Mouse (Mus musculus) CD4-positive, CD25-positive, alpha-beta regulatory T cell, adult 4 months (primary cell): Measurements from ENCODE around the gene Krt18. TPM values are rescaled to one million over a fixed set of nuclear protein-coding genes. Genes with fewer than 3 reads are reported as not detected.
A peak's percentile ranks its signal among the peaks of the same experiment; 100 is the strongest.
"Not testable (repeated sequence)": the region's sequence is repeated elsewhere in the genome, so short reads cannot be mapped to it uniquely, and the experiment has no call there.

Experiments used
- ATAC-seq: one replicate; pipeline ENCODE4 v1.8.0; 2017
- polyA plus RNA-seq, 2 experiments: library from polyadenylated mRNA; unstranded; fragments of 100-300 nt; shearing (Covaris generic); gene quantifications; one replicate each; pipeline ENCODE4 v1.2.1; 2017

Gene Krt18
- polyA plus RNA-seq, 2 experiments from 2014 or later = 0.44 to 0.97 TPM

DNA sequence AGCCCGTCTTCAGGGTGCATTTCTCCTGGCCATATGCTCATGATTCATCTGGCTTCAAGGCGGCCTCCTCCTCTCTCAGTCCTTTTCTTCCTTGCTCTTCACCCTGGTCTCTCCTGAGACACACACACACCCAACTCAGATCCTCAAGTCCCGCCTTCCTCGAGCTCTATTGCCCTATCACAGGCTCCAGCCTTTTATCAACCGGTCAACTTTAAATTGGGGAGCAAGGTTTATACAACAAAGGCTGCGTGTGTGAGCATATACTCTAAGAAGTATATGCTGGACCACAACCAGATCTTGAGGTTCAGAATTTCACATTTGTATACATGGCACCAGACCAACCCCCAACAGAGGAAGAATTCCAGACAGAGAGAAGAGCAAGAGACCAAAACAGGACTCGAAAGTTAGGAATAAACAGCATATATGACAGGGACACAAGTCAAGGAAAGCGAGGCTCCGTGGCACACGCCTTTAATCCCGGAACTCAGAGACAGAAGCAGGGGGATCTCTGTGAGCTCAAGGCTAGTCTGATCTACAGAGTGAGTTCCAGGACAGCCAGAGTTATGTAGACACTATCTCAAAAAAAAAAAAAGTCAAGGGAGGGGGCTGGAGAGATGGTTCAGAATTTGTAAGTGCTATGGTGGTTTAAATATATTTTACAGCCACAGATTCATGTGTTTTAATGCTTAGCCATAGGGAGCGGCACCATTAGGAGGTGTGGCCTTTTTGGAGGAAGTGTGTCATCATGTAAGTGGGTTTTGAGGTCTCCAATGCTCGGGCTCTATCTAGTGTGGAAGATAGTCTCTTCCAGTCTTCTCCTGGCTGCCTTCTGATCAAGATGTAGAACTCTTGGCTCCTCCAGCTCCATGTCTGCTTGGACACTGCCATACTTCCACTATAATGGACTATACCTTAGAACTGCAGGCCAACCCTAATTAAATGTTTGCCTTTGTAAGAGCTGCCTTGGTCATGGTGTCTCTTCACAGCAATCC, 42.8 kb downstream of the Krt18 start:
- ATAC-seq = no peak

DNA sequence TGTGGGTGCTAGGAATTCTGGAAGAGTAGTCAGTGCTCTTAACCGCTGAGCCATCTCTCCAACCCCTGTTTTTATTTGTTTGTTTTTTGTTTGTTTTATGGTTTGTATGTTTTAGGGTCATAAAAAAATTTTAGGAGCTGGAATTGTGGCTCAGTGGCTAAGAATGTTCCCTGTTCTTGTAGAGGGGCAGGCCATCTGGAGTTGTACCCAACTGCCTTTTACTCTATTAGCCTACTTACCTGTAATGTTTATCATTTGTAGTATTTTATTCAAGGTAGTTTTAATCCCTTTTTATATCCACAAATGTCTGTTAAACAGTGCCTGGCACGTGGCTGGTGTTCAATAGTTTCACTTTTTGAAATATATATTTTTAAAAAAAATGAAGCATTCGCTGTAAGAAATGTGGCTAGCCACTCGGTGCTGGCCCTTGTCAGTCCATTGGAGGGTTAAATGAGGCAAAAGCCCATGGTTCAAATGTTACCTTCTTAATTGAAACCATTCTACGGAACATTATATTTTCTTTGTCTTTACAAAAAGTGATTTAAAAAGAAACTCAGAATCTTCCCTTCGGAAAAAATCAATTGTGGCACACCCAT, 45.1 kb downstream of the Krt18 start:
- no peak for ATAC-seq

DNA sequence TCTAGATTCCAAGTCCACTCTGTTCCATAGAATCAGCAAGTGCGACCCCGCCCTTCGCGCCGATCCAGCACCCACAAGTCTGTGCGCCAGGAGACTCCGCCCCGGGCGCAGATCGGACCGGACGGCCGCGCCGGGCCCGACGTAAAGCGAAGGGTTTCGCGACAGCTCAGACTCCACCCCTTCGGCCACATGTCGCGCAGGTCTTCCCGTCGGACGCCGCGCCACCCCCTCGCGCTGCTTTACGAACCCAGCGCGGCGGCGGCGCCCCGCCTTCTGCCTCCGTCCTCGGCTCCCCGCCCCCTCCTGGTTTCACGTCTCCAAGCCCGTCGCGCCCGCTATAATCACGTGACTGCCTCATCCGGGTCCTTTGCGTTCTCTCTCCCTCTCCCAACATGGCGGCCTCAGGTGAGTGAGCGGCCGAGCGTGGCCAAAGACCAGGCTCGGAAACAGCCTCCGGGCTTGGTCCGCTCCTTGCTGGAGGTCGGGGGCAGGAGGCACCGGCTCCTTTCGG, 45.6 kb downstream of the Krt18 start, which contains the start of gene Eif4b:
TSS of gene Eif4b (plus strand) at position 215 of the 511 bp plus-strand sequence.
- peak; percentile 94 for ATAC-seq

DNA sequence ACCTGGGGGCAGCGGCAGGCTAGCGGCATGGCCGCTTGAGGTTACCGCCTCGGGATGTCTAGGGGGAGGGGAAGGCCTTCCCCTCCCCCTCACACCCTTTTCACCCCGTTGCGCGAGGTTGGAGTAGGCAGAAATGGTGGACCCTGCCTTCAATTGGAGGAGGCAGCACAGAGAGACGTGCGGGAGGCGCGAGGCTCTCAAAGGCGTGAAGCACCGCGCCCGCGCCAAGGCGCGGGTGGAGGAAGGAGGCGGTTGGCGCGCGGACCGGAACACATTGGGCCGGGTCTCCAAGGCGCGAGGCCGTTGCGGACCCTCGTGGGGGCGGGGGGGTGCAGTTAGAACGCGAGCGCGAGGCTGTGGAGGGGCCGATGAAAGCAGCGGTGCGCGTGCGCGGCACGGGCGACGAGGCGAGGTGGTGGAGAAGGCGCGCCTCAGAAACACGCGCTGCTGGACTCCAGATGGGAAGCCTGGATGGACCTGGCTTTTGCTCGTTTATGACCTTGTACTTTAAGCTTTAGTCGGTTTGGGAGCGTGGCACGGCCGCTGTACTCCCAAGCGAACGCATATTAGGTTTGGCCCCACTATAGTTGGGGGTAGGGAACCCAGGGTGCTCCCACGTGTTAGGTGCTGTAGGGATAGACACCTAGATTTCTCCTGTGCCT, 46.2 kb downstream of the Krt18 start:
- peak; percentile 30 for ATAC-seq

DNA sequence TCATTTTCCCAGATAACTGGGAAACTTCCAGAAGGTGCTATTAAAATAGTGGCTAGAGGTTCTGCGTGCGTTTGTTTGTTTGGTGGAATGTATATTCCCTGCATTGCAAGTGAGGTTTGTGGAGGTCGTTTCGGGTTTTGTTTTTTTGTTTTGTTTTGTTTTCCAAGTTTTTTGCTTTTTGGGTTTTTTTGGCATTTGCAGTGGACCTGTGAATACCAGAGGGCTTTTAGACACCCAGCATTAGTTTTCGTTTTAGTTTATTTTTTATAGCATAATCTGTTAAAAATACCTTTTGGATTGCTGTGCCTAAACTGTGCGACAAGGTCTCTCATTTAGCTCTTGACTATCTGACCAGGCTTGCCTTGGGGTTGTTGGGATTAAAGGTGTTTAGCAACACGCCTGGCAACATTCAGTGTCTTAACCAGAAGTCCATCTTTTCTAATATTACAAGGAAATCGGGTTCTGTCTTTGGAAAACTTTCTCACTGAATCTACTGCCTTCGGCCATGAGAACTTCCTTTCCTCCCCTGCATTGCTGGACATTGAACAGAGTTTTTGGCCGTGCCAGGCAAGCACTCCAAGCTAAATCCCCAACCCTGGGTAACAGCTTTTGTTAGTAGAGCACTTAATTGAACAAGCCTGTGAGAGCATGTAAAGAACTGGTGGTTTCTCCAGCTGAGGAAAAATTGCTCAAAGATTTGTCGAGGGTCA, 47.1 kb downstream of the Krt18 start:
- no peak for ATAC-seq

DNA sequence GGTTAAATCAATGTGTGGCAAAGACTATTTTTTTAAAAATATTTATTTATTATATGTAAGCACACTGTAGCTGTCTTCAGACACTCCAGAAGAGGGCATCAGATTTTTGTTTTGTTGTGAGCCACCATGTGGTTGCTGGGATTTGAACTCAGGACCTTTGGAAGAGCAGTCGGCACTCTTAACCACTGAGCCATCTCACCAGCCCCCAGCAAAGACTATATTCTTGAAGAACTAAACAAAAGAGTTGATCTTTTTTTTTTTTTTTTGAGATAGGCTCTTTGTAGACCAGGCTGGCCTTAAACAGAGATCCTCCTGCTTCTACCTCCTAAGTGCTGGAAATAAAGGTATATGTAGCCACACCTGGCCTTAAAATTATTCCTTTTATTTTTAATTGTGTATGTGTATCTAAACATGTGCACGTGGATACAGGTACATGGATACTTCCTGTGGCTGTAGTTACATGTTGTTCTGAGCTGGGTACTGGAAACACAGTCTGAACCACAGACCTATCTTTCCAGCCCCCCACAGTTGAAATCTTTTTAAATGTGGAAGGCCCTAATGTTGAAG, 49.2 kb downstream of the Krt18 start:
- ATAC-seq = no peak

DNA sequence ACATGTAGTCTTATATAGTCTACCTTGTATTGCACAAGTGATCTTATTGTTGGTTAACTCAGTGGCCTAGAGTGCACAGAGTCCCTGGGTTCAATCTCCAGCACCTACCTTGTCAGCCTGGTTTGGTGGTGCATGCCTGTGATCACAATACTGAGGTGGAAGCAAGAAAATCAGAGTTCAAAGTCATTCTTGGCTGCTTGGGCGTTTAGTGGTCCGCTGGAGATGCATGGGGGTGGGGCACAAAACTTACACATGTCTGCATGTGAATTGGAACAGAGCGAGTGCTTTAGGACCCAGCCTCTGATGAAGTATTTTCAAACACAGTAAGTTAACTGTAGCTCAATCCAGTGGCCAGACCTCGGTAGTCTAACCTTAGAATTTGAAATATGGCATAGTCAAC, 51.2 kb downstream of the Krt18 start:
- ATAC-seq = no peak

DNA sequence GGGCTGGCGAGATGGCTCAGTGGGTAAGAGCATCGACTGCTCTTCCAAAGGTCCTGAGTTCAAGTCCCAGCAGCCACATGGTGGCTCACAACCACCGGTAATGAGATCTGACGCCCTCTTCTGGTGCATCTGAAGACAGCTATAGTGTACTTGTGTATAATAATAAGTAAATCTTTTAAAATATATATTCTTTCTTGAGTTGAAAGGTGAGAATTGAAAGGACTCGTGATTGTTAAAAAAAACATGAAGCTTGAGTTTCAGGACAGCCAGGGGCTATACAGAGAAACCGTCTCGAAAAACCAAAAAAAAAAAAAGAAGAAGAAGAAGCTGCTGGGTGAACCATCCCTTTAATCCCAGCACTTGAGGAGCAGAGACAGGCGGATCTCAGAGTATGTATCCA, 51.9 kb downstream of the Krt18 start:
- ATAC-seq = not testable (repeated sequence)

DNA sequence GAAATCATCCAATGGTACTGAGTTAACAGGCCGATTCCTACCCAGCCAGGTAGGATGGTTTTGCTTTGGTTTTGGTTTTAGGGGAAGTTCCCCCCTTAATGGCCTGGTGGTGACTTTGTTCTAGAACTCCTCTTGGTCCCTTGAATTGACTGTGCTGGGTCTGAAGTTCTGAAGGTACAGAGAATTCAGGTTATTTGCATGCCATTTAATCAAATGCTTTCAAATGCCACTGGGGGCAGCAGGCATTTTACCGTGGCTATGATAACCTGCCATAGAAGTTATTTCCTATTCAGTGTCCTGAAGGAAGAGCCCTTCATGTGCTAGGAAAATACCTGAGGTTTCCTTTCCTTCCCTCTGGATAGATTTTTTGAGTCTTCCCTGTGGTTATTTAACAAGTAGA, 52.4 kb downstream of the Krt18 start:
- ATAC-seq = no peak

Other genes with a start within 250 kb of the Krt18 start
- gene Krt72, start 241.7 kb upstream of the Krt18 start, polyA plus RNA-seq = not detected
- not detected for gene Krt73, start 225.8 kb upstream of the Krt18 start, polyA plus RNA-seq
- gene Krt2, start 210.0 kb upstream of the Krt18 start, polyA plus RNA-seq = not detected
- not detected for gene Krt1, start 177.4 kb upstream of the Krt18 start, polyA plus RNA-seq
- not detected for gene Krt77, start 158.5 kb upstream of the Krt18 start, polyA plus RNA-seq
- gene Krt76, start 135.3 kb upstream of the Krt18 start, polyA plus RNA-seq = not detected
- gene Krt4, start 103.4 kb upstream of the Krt18 start, polyA plus RNA-seq = not detected
- gene Krt79, start 87.9 kb upstream of the Krt18 start, polyA plus RNA-seq = not detected
- gene Krt78, start 73.9 kb upstream of the Krt18 start, polyA plus RNA-seq = not detected
- under 1 TPM in 1 of 2 experiments, not detected in 1; 0.30 TPM for gene Krt8, start 23.7 kb upstream of the Krt18 start, polyA plus RNA-seq
- gene Eif4b, start 45.6 kb downstream of the Krt18 start, polyA plus RNA-seq = 100 to 1,000 TPM; 123 to 189 TPM
- gene Tns2, start 72.2 kb downstream of the Krt18 start, polyA plus RNA-seq = 1 to 10 TPM; 1.1 to 2.3 TPM
- gene Spryd3, start 108.1 kb downstream of the Krt18 start, polyA plus RNA-seq = 10 to 100 TPM; 28.8 to 65.3 TPM
- under 1 TPM in 1 of 2 experiments, not detected in 1; 0.60 TPM for gene Igfbp6, start 116.2 kb downstream of the Krt18 start, polyA plus RNA-seq
- gene Soat2, start 122.3 kb downstream of the Krt18 start, polyA plus RNA-seq = 1 to 10 TPM in 1 of 2 experiments, under 1 TPM in 1; 0.69 to 1.0 TPM
- gene Zfp740, start 175.1 kb downstream of the Krt18 start, polyA plus RNA-seq = 10 to 100 TPM; 27.6 to 28.2 TPM
- 10 to 100 TPM; 10.7 to 16.9 TPM for gene Csad, start 176.5 kb downstream of the Krt18 start, polyA plus RNA-seq
- gene Itgb7, start 203.8 kb downstream of the Krt18 start, polyA plus RNA-seq = 100 to 1,000 TPM; 336 to 432 TPM
- 10 to 100 TPM; 17.7 to 18.3 TPM for gene Rarg, start 229.3 kb downstream of the Krt18 start, polyA plus RNA-seq
- not detected for gene Gm9918, start 242.4 kb downstream of the Krt18 start, polyA plus RNA-seq